Mouse (Mus musculus) NIH3T3 (cell line): ENCODE measurements around the gene Src.
A peak's percentile ranks its signal among the peaks of the same experiment; 100 is the strongest.

Experiments used
- DNase-seq: peaks from one replicate; pipeline ENCODE4 v3.0.0-alpha.2; 2012; ENCODE audit warnings: low read depth

The Src gene

GRCm38 (mm10) chr2:157436496-157436895 is 18.3 kb downstream of the Src start:
- no peak for DNase-seq

DNA sequence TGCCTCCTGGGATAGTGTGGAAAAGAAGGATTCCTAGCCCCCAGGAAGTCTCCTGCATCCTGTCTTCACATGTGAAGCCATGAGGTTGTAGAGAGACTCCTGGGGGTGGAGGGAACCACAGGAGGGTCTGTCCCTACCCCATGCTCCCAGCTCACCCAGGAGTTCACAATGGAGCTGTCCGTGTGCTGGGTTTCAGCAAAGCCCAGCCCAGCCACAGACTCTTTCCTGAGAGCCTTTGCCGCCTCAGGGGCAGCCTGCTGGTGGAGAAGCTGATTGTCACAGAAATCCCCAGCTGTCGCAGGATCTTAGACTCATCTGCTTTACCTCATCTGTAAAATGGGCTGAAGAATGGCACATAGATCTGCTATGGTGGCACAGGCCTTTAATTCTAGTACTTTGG is 18.9 kb downstream of the Src start:
- DNase-seq = no peak

GRCm38 (mm10) chr2:157441363-157441762 is 23.1 kb downstream of the Src start:
- DNase-seq = peak; percentile 15

GRCm38 (mm10) chr2:157447297-157448158 is 29.3 kb downstream of the Src start:
- DNase-seq = peak; percentile 86

DNA sequence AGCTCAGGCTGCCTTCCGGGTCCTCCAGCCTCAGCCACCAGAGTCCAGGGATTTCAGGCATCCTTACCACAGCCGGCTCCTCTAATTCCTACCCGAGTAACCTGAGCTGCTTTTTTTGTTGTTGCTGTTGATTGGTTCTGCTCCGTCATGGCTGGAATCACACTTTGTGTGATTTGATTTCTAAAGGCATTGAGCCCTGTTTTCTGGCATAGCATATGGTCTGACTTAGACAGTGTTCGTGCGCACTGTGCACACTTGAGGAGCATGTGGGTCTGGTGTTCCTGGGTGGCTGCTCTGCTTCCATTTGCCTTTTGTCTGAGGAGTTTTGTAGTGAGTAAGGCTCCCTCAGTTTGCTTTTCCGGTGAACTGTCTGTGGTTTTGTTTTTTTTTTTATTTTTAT is 30.1 kb downstream of the Src start:
- peak; percentile 21 for DNase-seq

GRCm38 (mm10) chr2:157450905-157451304 is 32.7 kb downstream of the Src start:
- peak; percentile 27 for DNase-seq

DNA sequence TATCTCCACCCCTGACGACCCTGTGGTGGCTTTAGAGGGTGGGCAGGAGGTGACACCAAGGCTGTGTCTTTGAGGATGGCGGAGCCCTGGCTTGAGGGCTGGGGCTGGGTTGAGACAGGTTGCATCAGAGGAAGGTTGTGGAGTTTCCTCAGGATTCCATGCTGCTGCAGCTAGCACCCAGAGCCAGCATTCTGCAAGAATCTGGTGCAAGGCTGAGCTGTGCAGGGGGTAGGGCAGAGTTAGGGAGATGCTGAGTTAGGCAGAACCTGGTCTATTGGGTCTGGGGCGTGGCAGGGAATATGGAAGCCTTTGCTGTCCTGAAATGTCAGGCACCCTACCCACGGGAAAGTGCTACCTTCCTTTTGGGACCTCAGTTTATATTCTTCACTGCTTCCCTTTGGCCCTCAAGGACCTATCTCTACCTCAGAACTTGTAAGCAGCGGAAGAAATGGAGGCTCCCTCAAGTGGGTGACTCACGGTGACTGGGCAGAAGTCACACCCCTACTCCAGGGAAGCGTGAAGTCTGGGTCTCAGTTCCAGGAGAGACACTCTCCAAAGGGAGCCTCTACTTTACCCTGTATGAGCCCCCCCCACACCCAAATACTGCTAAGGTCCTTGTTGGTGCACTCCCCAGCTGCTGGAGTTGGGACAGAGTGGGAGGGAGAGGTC is 33.3 kb downstream of the Src start:
- peak; percentile 61 for DNase-seq

DNA sequence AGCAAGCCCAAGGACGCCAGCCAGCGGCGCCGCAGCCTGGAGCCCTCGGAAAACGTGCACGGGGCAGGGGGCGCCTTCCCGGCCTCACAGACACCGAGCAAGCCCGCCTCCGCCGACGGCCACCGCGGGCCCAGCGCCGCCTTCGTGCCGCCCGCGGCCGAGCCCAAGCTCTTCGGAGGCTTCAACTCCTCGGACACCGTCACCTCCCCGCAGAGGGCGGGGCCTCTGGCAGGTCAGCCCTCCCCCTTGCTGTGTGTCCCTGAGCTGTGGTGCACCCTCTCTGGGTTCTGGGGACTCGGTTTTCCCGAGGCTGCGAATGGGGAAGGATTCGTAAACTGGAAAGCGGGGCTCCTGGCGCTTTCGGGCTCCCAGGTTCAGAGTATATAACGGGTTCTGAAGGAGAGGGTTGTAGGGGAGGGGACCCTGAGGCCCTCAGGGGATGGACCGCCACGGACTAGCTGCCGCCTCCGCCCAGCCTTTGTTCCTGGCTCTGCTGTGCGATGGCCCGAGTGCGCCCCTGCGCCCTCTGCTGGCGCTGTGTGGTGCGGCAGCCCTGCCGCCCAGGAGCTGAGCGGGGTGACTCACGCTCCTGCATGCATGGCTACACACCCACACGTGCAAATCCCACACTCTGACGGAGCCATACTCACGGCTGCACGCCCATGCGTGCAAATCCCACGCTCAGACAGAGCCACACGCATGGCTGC is 39.0 kb downstream of the Src start:
- peak; percentile 88 for DNase-seq

DNA sequence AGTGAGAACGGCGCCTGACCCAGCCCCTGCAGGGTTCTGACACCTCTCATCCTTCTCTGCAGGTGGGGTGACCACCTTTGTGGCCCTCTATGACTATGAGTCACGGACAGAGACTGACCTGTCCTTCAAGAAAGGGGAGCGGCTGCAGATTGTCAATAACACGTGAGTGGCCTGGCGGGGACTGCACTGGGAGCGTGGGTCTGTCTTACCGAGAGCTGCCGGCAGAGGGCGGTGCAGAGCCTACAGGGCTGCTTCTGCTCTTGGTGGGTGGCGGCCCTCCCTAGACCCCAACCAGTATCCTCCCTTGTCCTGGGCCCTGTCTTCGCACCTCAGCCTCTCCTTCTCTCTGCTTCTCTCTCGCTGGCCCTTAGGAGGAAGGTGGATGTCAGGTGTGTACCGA is 40.2 kb downstream of the Src start:
- DNase-seq = peak; percentile 58

DNA sequence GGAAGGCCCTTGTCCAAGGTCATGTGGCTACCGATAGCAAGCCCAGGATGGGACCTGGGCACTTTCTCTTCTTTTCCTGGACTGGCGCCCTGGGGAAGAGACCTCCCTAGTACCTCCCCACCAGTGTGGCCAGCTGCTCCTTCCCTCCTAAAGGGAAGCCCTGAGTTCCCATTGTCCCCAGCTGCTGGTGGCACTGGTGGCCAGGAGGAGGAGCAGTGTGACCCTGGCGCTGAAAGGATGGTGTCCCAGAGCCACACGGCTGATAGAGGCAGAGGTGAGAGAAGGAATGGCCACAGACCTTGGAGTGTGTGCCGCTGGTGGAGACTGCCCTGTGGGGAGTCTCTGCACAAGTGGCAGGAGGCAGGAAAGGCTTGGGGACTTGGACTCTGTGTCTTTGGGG is 41.5 kb downstream of the Src start:
- DNase-seq = no peak

- DNase-seq = no peak
Observed at GRCm38 (mm10) chr2:157462776-157463710, 44.8 kb downstream of the Src start.

DNA sequence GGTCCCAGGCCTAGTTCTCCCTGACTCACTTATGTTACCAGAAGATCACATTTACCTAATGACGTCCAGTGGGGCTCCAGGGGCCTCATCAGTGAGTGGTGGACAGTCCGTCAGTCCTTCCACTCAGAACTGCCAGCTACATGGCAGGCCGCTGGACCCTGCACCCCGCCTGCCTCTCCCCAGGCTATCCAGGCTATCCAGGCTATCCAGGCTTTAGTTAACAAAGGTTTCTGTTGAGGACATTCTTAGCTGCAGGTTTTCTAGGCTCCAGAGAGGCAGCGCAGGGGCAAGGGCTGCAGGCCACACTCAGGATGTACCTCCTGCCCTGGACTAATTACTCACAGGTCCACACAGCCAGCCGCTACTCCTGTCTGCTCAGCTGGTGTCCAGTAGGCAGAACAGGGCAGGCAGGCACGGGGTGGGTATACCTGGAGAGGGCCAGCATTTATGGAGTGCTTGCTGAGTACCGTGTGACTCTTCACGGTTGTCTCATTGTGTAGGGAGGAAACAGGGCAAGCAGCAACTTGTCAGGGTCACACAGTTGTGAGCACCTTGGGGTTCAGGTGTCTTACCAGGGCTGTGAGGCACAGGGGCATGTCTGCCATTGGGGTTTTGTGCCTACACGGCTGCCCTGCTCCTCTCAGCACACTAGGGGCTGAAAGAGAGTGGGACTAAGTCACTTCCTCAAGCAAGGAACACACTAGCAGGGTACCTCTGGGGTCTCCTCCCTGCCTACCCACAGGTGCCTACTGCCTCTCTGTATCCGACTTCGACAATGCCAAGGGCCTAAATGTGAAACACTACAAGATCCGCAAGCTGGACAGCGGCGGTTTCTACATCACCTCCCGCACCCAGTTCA is 45.9 kb downstream of the Src start:
- no peak for DNase-seq

GRCm38 (mm10) chr2:157464746-157465126 is 46.5 kb downstream of the Src start:
- no peak for DNase-seq

DNA sequence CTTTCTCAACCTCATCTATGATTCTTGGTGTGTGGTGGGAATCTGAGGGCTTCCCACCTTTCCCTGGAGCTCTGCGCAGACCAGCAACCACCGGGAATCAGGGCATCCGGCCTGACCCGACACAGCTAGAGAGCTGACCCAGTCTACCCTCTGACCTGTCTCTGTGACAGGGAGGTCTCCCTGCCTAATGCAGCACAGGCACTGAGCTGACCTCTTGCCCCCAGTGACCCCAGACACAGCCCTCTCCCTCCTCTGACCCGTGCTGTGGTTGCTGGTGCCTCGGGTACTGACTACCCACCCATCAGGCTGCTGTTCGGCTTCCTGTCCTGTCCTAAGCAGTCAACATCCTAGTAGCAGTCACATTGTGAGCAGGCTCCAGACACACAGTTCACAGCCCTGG is 48.6 kb downstream of the Src start:
- no peak for DNase-seq

- DNase-seq = peak; percentile 52
Observed at GRCm38 (mm10) chr2:157468130-157468796, 50.0 kb downstream of the Src start.

DNA sequence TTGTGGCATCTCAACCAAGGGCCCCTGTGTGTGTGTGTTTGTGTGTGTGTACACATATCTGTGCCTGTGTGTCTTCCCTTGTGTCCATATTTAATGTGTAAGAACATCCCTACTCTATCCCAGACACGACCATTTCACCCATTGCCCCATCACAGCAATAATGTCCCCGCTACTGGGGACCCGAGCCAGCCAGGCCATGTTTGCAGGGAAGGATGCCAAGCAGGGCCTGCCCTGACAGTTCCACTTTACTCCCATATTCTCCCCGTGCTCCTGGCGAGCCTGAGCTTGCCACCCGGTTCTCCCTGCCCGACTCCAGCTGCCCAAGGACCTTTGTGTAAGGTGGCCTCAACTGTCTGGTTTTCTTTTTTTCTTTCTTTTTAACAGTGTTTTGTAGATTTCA is 53.0 kb downstream of the Src start:
- no peak for DNase-seq

DNA sequence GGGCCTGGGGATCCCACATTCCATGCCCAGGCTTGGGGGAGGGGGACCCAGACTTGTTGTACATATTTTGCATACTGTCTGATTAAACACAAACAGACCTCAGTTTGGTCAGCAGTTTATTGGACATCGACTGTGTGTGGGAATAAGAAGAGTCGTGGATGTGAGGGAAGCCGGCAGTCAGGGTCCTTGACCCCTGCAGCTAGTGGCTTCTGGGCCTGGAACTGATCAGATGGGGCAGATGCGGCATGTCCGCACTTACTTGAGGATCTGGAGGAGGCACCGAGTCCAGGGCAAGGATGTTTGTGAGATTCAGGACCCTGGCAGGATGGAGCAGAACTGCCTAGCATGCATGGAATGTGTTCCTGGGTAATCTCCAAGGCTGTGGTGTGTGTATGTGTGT is 53.5 kb downstream of the Src start:
- DNase-seq = peak; percentile 19

- no peak for DNase-seq
Observed at GRCm38 (mm10) chr2:157472469-157472868, 54.2 kb downstream of the Src start.

GRCm38 (mm10) chr2:157474269-157474729 is 56.1 kb downstream of the Src start:
- DNase-seq = no peak
